Mouse (Mus musculus): Measurements from ENCODE around the gene Colgalt1. TPM values are rescaled to one million over a fixed set of nuclear protein-coding genes. Genes with fewer than 3 reads are reported as not detected.
A peak's percentile ranks its signal among the peaks of the same experiment; 100 is the strongest.

The Colgalt1 gene
- total RNA-seq, 2 experiments from 2014 or later, result 63.0 to 67.2 TPM

GRCm38 (mm10) chr8:71588762-71589161, 22.0 kb upstream of the Colgalt1 start:
- ATAC-seq (replicated peaks; ENCODE audit: poor library complexity), result no peak

- 0 out of 2 replicates have a peak, but pooled peaks have one; percentile 0 for ATAC-seq (replicated peaks; ENCODE audit: poor library complexity)
Observed at GRCm38 (mm10) chr8:71591017-71591416, 19.8 kb upstream of the Colgalt1 start.

- ATAC-seq (replicated peaks; ENCODE audit: poor library complexity), result peak; percentile 66
Observed at GRCm38 (mm10) chr8:71591471-71592373, 19.1 kb upstream of the Colgalt1 start, which contains the start of gene Pgls. TSS of gene Pgls (plus strand) at chr8:71592176.

GRCm38 (mm10) chr8:71592374-71593170, 18.2 kb upstream of the Colgalt1 start:
- ATAC-seq (replicated peaks; ENCODE audit: poor library complexity), result peak; percentile 15

- no peak for ATAC-seq (replicated peaks; ENCODE audit: poor library complexity)
Observed at GRCm38 (mm10) chr8:71593556-71594323, 17.1 kb upstream of the Colgalt1 start.

- no peak for ATAC-seq (replicated peaks; ENCODE audit: poor library complexity)
Observed at GRCm38 (mm10) chr8:71594324-71594722, 16.5 kb upstream of the Colgalt1 start.

- peak; percentile 72 for ATAC-seq (replicated peaks; ENCODE audit: poor library complexity)
Observed at GRCm38 (mm10) chr8:71595862-71596261, 14.9 kb upstream of the Colgalt1 start.

- ATAC-seq (replicated peaks; ENCODE audit: poor library complexity), result no peak
Observed at GRCm38 (mm10) chr8:71596384-71596783, 14.4 kb upstream of the Colgalt1 start.

- ATAC-seq (replicated peaks; ENCODE audit: poor library complexity), result 0 out of 2 replicates have a peak, but pooled peaks have one; percentile 5
Observed at GRCm38 (mm10) chr8:71596798-71597197, 14.0 kb upstream of the Colgalt1 start.

- no peak for ATAC-seq (replicated peaks; ENCODE audit: poor library complexity)
Observed at GRCm38 (mm10) chr8:71597451-71597850, 13.3 kb upstream of the Colgalt1 start, which contains the start of gene Fam129c. TSS of gene Fam129c (plus strand) at chr8:71597648.

- ATAC-seq (replicated peaks; ENCODE audit: poor library complexity), result no peak
Observed at GRCm38 (mm10) chr8:71598375-71598774, 12.4 kb upstream of the Colgalt1 start.

- no peak for ATAC-seq (replicated peaks; ENCODE audit: poor library complexity)
Observed at GRCm38 (mm10) chr8:71598841-71599240, 12.0 kb upstream of the Colgalt1 start.

- ATAC-seq (replicated peaks; ENCODE audit: poor library complexity), result peak; percentile 40
Observed at GRCm38 (mm10) chr8:71601939-71602665, 8.7 kb upstream of the Colgalt1 start.

GRCm38 (mm10) chr8:71602666-71603334, 8.0 kb upstream of the Colgalt1 start:
- ATAC-seq (replicated peaks; ENCODE audit: poor library complexity), result peak; percentile 49

- no peak for ATAC-seq (replicated peaks; ENCODE audit: poor library complexity)
Observed at GRCm38 (mm10) chr8:71604021-71604420, 6.8 kb upstream of the Colgalt1 start.

- no peak for ATAC-seq (replicated peaks; ENCODE audit: poor library complexity)
Observed at GRCm38 (mm10) chr8:71612141-71612540, 1.3 kb downstream of the Colgalt1 start.

- ATAC-seq (replicated peaks; ENCODE audit: poor library complexity), result peak; percentile 33
Observed at GRCm38 (mm10) chr8:71613418-71613817, 2.6 kb downstream of the Colgalt1 start.

GRCm38 (mm10) chr8:71619786-71620185, 9.0 kb downstream of the Colgalt1 start:
- no peak for ATAC-seq (replicated peaks; ENCODE audit: poor library complexity)

- peak; percentile 7; the same call in 1 of the 2 replicates for ATAC-seq (replicated peaks; ENCODE audit: poor library complexity)
Observed at GRCm38 (mm10) chr8:71625088-71625487, 14.3 kb downstream of the Colgalt1 start.

Data from megakaryocyte progenitor cell, adult 5-6 weeks (primary cell).